Mouse (Mus musculus) erythroblast, embryonic 14.5 days (primary cell): Measurements from ENCODE around the gene Eif2ak1.

ENCODE experiments used
- GATA1 ChIP-seq: IDR thresholded peaks from 2 replicates; pipeline ENCODE4 v1.6.1; 2012; ENCODE audit warnings: low read length, inconsistent platforms, mixed read lengths
- TAL1 ChIP-seq: IDR thresholded peaks from 3 replicates; pipeline ENCODE4 v1.6.1; 2012; ENCODE audit warnings: low read length, inconsistent platforms, mixed read lengths

DNA sequence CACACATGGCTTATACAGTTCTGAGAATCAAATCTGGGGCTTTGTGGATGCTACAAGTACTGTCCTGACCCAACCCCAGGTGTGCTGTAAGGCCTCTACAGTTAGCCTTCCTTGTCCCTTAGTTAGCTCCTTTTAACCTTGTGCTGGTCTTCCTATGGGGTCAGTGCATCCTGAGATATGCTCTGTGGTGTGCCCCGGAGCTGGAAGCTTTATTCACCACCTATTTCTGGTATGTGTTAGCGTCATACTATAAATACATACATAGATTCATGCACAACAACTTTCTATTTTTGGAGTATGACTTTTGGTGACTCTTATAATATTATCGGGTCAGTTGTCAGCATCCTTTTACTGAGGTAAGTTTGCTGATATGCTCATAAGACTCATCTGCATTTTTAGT lies 67.7 kb downstream of the Eif2ak1 start:
- TF ChIP-seq GATA1, result no peak
- TF ChIP-seq TAL1, result no peak
